Mouse (Mus musculus) forebrain, embryonic 12.5 days (tissue): ENCODE data around the gene Gsk3a. TPM values are rescaled to one million over a fixed set of nuclear protein-coding genes. Genes with fewer than 3 reads are reported as not detected.
A peak's percentile ranks its signal among the peaks of the same experiment; 100 is the strongest.

ENCODE experiments used
- ATAC-seq: fragments of 200-750 bp; cut with Nextera tagmentation; 2 replicates; pipeline ENCODE4 v1.8.0; 2017; ENCODE audit warnings: moderate TSS enrichment; ENCODE audit not compliant: low FRiP score
- H3K27ac ChIP-seq: fragments of 300-500 bp; sonication (generic); 2 replicates; pipeline ENCODE4 v1.5.1; 2016; ENCODE audit warnings: mild to moderate bottlenecking
- H3K27me3 ChIP-seq: fragments of 300-500 bp; sonication (generic); 2 replicates; pipeline ENCODE4 v1.6.1; 2016; ENCODE audit warnings: mild to moderate bottlenecking
- H3K36me3 ChIP-seq: fragments of 300-500 bp; sonication (generic); replicated peaks from 2 replicates; pipeline ENCODE4 v1.6.1; 2016; ENCODE audit warnings: mild to moderate bottlenecking
- H3K4me1 ChIP-seq: fragments of 300-500 bp; sonication (generic); 2 replicates; pipeline ENCODE4 v1.6.1; 2016
- H3K4me2 ChIP-seq: fragments of 300-500 bp; sonication (generic); 2 replicates; pipeline ENCODE4 v1.6.1; 2016; ENCODE audit warnings: mild to moderate bottlenecking, moderate library complexity
- H3K4me3 ChIP-seq: fragments of 300-500 bp; sonication (generic); replicated peaks from 2 replicates; pipeline ENCODE4 v1.5.1; 2016; ENCODE audit warnings: mild to moderate bottlenecking
- H3K9ac ChIP-seq: fragments of 300-500 bp; sonication (generic); 2 replicates; pipeline ENCODE4 v1.6.1; 2016; ENCODE audit warnings: mild to moderate bottlenecking
- H3K9me3 ChIP-seq: fragments of 300-500 bp; sonication (generic); 2 replicates; pipeline ENCODE4 v1.6.1; 2016
- WGBS: fragments of 180-500 bp; shearing (Covaris S2); methylation state at CpG from one replicate; pipeline ENCODE4 v1.1.7; 2016; 5-methylcytosine and 5-hydroxymethylcytosine counted together
- microRNA-seq: library from miRNA; unstranded; fragments of <30 nt; microRNA quantifications from one replicate; pipeline ENCODE4, GENCODE M21; 2017
- polyA plus RNA-seq: library from polyadenylated mRNA; unstranded; fragments of >200 nt; fragmentation: Nextera tagmentation; extraction: Ambion mirVana; gene quantifications from 2 replicates; pipeline ENCODE4 v1.2.1, GENCODE M21; 2016

The Gsk3a gene
- polyA plus RNA-seq, 1 experiment from 2014 or later, result 15.9 TPM

DNA sequence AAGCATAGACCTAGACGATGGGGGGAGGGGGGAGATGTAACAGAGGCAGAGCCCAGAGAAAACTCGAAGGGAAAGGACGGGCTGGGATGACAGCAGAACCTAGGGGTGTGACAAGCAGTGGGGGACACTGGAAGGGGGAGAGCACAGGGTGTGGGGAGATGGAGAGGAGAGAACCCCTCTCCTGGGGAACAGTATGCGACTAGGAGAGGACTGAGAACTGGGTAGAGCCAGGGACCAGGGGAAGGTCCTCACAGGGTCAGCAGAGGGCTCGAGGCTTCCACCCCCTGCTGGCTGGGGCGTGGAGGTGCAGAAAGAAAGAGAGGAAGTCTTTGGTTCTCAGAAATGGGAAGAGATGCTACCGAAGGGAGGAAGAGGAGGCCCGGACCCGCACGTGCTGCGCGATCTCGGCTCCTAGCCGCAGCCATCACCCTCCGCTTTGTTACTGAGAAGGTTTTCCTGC lies 56.3 kb downstream of the Gsk3a start:
- Histone ChIP-seq H3K4me1 (peaks cover 42% of the 10 kb centered on the region), H3K4me2 (peak overlapping the region; percentile 84), H3K27me3 (peaks cover 81% of the 10 kb centered on the region), H3K9ac (peak overlapping the region; percentile 33), H3K36me3 (no peaks in the 10 kb centered on the region), H3K4me3 (peak overlapping the region; percentile 22), H3K27ac (no peak overlapping the region), H3K9me3 (no peaks in the 10 kb centered on the region)
- ATAC-seq, result no peak
- under 1% methylated on average over 15 of the region's 15 CpGs for WGBS

DNA sequence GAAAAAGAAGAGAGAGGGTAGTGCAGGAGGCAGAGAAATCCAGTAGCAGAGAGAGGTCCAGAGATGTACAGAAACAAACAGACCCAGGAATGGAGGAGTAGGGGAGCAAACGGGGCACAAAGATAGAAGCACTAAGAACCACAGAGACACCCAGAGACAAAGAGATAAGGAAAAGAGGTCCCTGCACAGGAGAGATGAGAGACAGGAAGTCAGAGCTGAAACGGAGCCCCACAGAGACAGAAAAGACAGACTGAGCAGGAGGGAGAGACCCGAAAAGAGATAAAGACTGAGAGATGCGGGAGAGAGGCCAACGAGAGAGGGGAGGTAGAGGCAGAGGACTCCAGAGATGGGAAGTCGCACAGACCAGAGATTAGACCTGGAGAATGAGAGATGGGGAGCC lies 57.1 kb downstream of the Gsk3a start:
- H3K27ac ChIP-seq, result peak overlapping the region; percentile 98
- H3K4me1 ChIP-seq, result peaks cover 49% of the 10 kb centered on the region

DNA sequence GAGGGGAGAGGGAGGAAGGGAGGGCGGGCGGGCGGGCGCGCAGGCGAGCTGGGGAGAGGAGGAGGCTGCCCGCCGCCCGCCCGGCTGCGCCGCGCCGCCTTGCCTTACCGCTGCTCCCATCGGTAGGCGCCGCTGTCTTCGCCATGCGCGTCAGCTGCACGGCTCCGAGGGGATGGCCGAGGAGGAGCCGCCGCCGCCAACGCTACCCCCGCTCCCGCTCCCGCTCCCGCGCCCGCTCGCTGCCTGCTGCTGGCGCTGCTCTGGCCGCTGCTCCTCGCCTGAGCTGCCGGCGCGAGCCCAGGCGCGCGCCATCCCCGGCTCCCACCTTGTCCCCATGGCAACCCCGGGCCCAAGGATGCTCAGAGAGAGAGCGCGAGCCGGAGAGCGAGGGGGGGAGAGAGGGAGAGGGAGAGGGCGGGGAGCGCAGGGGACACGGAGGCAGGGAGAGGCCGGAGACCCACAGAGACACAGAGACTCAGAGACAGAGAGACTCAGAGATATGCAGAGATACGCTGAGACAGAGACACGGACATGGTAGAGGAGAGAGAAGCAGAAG lies 58.0 kb downstream of the Gsk3a start, which contains the start of gene Pou2f2:
Gene Pou2f2 (minus strand): TSS at position 121 of the 556 bp plus-strand sequence.
- H3K9ac ChIP-seq, result peak within 1 kb of the TSS; percentile 82
- peaks cover 83% of the 10 kb centered on the region for H3K27me3 ChIP-seq
- no peaks in the 10 kb centered on the region for H3K9me3 ChIP-seq
- H3K4me2 ChIP-seq, result peak within 1 kb of the TSS; percentile 84
- WGBS, result 1% methylated on average over 43 of the region's 56 CpGs
- H3K27ac ChIP-seq, result peak within 1 kb of the TSS; percentile 98
- no peaks in the 10 kb centered on the region for H3K36me3 ChIP-seq
- peak; percentile 93 for ATAC-seq
- peak within 1 kb of the TSS; percentile 62 for H3K4me3 ChIP-seq
- H3K4me1 ChIP-seq, result peaks cover 57% of the 10 kb centered on the region

More for the DNA sequence above, 57.1 kb downstream of the Gsk3a start:
- Histone ChIP-seq H3K4me2 (peak overlapping the region; percentile 84), H3K9me3 (no peaks in the 10 kb centered on the region), H3K9ac (peak overlapping the region; percentile 82; the same call in 1 of the 2 replicates), H3K4me3 (peak overlapping the region; percentile 62), H3K36me3 (no peaks in the 10 kb centered on the region), H3K27me3 (peaks cover 87% of the 10 kb centered on the region)
- no peak for ATAC-seq
- WGBS, result 1% methylated on average over 6 of the region's 6 CpGs

DNA sequence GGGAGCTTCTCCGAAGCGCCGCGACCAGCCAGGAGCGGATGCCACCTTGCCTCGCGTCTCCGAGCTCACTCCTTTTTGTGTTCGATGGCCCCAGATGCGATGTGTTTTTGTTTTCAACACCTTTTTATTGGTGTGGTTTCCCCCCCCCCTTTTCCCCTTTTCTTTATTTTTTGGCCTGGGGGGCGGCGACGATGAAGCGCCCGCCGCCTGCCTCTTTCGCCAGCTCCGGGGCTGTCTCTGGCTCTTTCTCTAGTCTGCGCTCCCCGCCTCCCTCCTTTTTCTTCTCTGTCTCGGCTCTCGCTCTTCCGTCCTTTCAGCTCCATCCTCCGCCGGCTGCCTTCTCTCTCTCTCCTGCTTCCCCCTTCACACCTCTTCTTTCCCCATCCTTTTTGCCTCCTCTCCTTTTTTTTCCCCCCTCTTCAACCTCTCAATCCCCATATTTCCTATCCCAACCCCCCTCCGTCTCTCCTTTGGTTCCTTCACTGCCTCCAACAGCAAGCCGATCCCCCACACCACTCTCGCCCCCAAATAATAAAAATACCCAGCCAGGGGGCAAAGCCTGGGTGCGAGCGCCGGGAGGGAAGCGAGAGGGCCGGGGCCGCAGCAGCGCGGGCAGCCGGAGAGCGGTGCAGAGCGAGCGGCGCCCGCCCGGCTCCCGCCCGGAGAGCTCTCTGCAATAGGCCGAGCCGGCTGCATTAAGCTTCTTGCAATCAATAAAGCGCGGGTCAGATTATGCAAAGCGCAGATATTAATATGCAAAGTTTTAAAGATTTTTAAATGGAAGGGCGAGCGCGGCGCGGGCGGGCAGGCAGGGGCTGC lies 58.7 kb downstream of the Gsk3a start:
- Histone ChIP-seq H3K27me3 (peaks cover 76% of the 10 kb centered on the region), H3K4me1 (peaks cover 64% of the 10 kb centered on the region), H3K9me3 (no peaks in the 10 kb centered on the region), H3K9ac (peak overlapping the region; percentile 82), H3K4me2 (peak overlapping the region; percentile 84), H3K27ac (peak overlapping the region; percentile 98), H3K36me3 (no peaks in the 10 kb centered on the region), H3K4me3 (peak overlapping the region; percentile 62)
- ATAC-seq, result peak; percentile 82
- 0% methylated on average over 55 of the region's 56 CpGs for WGBS

DNA sequence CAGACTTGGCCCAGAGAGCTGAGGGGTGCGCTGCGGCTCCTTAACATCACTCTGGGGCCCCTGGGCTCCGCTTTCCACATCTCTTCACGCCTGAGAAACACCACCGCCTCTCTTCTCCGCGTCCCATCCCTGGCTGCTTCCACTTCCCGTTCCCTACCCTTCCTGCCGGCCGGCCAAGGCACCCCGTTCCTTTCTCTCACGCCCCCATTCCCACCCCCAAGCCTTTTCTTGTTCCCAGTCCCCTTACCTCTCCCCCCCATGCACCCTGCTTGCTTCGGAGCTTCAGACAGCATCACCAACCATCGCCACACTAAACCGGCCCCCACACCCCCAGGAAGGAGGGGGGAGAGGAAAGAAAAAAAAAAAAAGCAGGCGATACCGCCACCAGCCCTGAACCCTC lies 59.3 kb downstream of the Gsk3a start:
- Histone ChIP-seq H3K27me3 (peaks cover 69% of the 10 kb centered on the region), H3K4me1 (peaks cover 71% of the 10 kb centered on the region), H3K27ac (peak overlapping the region; percentile 98)

More for the DNA sequence above, 59.3 kb downstream of the Gsk3a start:
- ATAC-seq, result no peak
- Histone ChIP-seq H3K36me3 (no peaks in the 10 kb centered on the region), H3K4me3 (peak overlapping the region; percentile 62), H3K9me3 (no peaks in the 10 kb centered on the region), H3K9ac (peak overlapping the region; percentile 82), H3K4me2 (peak overlapping the region; percentile 84)
- WGBS, result 0% methylated on average over 17 of the region's 17 CpGs

Small RNAs within 50 kb of the gene (microRNA-seq; reads per million reads assigned to microRNA genes)
- gene Mir7048, result not detected

Other genes with a start within 250 kb of the Gsk3a start
- gene Atp1a3, start 231.9 kb downstream of the Gsk3a start, polyA plus RNA-seq, result 68.2 and 87.4 TPM in 2 replicates
- gene Grik5, start 165.5 kb downstream of the Gsk3a start, polyA plus RNA-seq, result 14.3 and 18.1 TPM in 2 replicates
- 39.7 and 41.2 TPM in 2 replicates for gene Zfp574, start 165.3 kb downstream of the Gsk3a start, polyA plus RNA-seq
- 22.3 and 28.6 TPM in 2 replicates for gene Pou2f2, start 58.1 kb downstream of the Gsk3a start, polyA plus RNA-seq
- gene Dedd2, start 17.2 kb downstream of the Gsk3a start, polyA plus RNA-seq, result 11.2 and 12.3 TPM in 2 replicates
- gene Zfp526, start 16.4 kb downstream of the Gsk3a start, polyA plus RNA-seq, result 2.7 TPM in 2 replicates
- 10.3 and 13.0 TPM in 2 replicates for gene Erf, start 12.9 kb upstream of the Gsk3a start, polyA plus RNA-seq
- 40.8 and 46.9 TPM in 2 replicates for gene Cic, start 29.9 kb upstream of the Gsk3a start, polyA plus RNA-seq
- 378 and 384 TPM in 2 replicates for gene Pafah1b3, start 60.1 kb upstream of the Gsk3a start, polyA plus RNA-seq
- 1.3 and 1.7 TPM in 2 replicates for gene Prr19, start 63.6 kb upstream of the Gsk3a start, polyA plus RNA-seq
- 11.9 and 12.1 TPM in 2 replicates for gene Tmem145, start 68.3 kb upstream of the Gsk3a start, polyA plus RNA-seq
- gene Megf8, start 79.3 kb upstream of the Gsk3a start, polyA plus RNA-seq, result 18.5 and 18.8 TPM in 2 replicates
- gene Cnfn, start 131.9 kb upstream of the Gsk3a start, polyA plus RNA-seq, result not detected in 2 replicates
- 7.6 and 8.8 TPM in 2 replicates for gene Lipe, start 160.9 kb upstream of the Gsk3a start, polyA plus RNA-seq
- gene Cxcl17, start 175.0 kb upstream of the Gsk3a start, polyA plus RNA-seq, result 0.27 and 0.52 TPM in 2 replicates
- 0.23 and 0.51 TPM in 2 replicates for gene Ceacam1, start 239.8 kb upstream of the Gsk3a start, polyA plus RNA-seq